9 mouse cellular contexts compared by ENCODE assay signal in genomic region chr4:103619321-103619945, GRCm38 (mm10). TPM values are rescaled to one million over a fixed set of nuclear protein-coding genes. Genes with fewer than 3 reads are reported as not detected.
DNase-seq lines count a peak whose midpoint lies in the region; ATAC-seq and TF ChIP-seq lines count a peak whose summit lies in the region.
"Had no signal": no experiment of that assay in that cellular context is flagged by ENCODE, and none has a peak within 500 bp of the region (broad histone marks: within the 10 kb centered on the region; RNA-seq: fewer than 3 reads in every experiment).

TSS of gene Dab1 (plus strand) at chr4:103619359.

- H3K9me3 ChIP-seq in kidney, embryonic 14.5 days (ENCODE audit: control insufficient read depth, low read length), result no peaks in the 10 kb centered on the region
- no peaks in the 10 kb centered on the region for H3K9me3 ChIP-seq in hindbrain, embryonic 14.5 days (ENCODE audit: control insufficient read depth, low read length)
- no peaks in the 10 kb centered on the region for H3K9me3 ChIP-seq in limb, embryonic 12.5 days
- H3K9me3 ChIP-seq: liver, embryonic 15.5 days had no signal

- H3K9ac ChIP-seq in kidney, embryonic 14.5 days (ENCODE audit: low read depth, low read length), result no peak within 1 kb of the TSS
- peak within 1 kb of the TSS; percentile 65 for H3K9ac ChIP-seq in hindbrain, embryonic 14.5 days
- H3K9ac ChIP-seq in limb, embryonic 12.5 days (replicated peaks), result 0 out of 2 replicates have a peak within 1 kb of the TSS, but pooled peaks have one; percentile 23
- H3K9ac ChIP-seq: liver, embryonic 15.5 days had no signal

- no peak for TF ChIP-seq CTCF in gastrocnemius, adult 2 months (IDR thresholded peaks at IDR 0.05)

- H3K36me3 ChIP-seq in kidney, embryonic 14.5 days (ENCODE audit: control insufficient read depth, insufficient read depth, low read length), result no peaks in the 10 kb centered on the region
- no peaks in the 10 kb centered on the region for H3K36me3 ChIP-seq in hindbrain, embryonic 14.5 days (replicated peaks; ENCODE audit: control insufficient read depth, insufficient read depth)
- H3K36me3 ChIP-seq in limb, embryonic 12.5 days, result no peaks in the 10 kb centered on the region
- H3K36me3 ChIP-seq: liver, embryonic 15.5 days had no signal

- peak within 1 kb of the TSS; percentile 63 for H3K4me2 ChIP-seq in kidney, embryonic 14.5 days (replicated peaks; ENCODE audit: low read depth, low read length)
- H3K4me2 ChIP-seq in hindbrain, embryonic 14.5 days (replicated peaks), result peak within 1 kb of the TSS; percentile 71
- peak within 1 kb of the TSS; percentile 65 for H3K4me2 ChIP-seq in limb, embryonic 12.5 days
- H3K4me2 ChIP-seq: liver, embryonic 15.5 days had no signal

- intact Hi-C loops in gastrocnemius, adult 2 months (cut with DNase I), result no loop called here

- H3K27ac ChIP-seq in kidney, embryonic 14.5 days (ENCODE audit: low read depth, low read length), result no peak within 1 kb of the TSS
- peak within 1 kb of the TSS; percentile 78 for H3K27ac ChIP-seq in hindbrain, embryonic 14.5 days
- H3K27ac ChIP-seq in limb, embryonic 12.5 days, result no peak within 1 kb of the TSS
- H3K27ac ChIP-seq in gastrocnemius, adult 2 months, result no peak within 1 kb of the TSS
- H3K27ac ChIP-seq: liver, embryonic 15.5 days had no signal

- WGBS in kidney, embryonic 14.5 days, result under 1% methylated on average over 41 of the region's 41 CpGs
- WGBS in hindbrain, embryonic 14.5 days, result under 1% methylated on average over 41 of the region's 41 CpGs
- WGBS in limb, embryonic 12.5 days, result under 1% methylated on average over 41 of the region's 41 CpGs

- no peaks in the 10 kb centered on the region for H3K4me1 ChIP-seq in kidney, embryonic 14.5 days (ENCODE audit: control insufficient read depth, insufficient read depth, low read length)
- peaks cover 8% of the 10 kb centered on the region; the same call in 1 of the 2 replicates for H3K4me1 ChIP-seq in hindbrain, embryonic 14.5 days (replicated peaks; ENCODE audit: control insufficient read depth, insufficient read depth, low read length)
- H3K4me1 ChIP-seq in limb, embryonic 12.5 days (replicated peaks), result peaks cover 12% of the 10 kb centered on the region; the same call in 1 of the 2 replicates
- H3K4me1 ChIP-seq: liver, embryonic 15.5 days had no signal

- no peak for DNase-seq in kidney, adult 9 months
- peak; percentile 54 for DNase-seq in embryo, embryonic 11 days
- DNase-seq in hindbrain, embryonic 14.5 days (ENCODE audit: low spot score), result peak; percentile 70
- DNase-seq in right cerebral cortex, postnatal 36 days (ENCODE audit: low spot score in 2 of 2), result peak; percentile 59 to 72
- no peak for DNase-seq in gastrocnemius, adult 2 months
- DNase-seq in spleen, postnatal 36 days (ENCODE audit: low spot score in 2 of 2), result no peak

- H3K27me3 ChIP-seq in kidney, embryonic 14.5 days (ENCODE audit: control insufficient read depth, insufficient read depth, low read length), result peaks cover 49% of the 10 kb centered on the region
- peaks cover 46% of the 10 kb centered on the region for H3K27me3 ChIP-seq in hindbrain, embryonic 14.5 days (ENCODE audit: control insufficient read depth, insufficient read depth, low read length)
- peaks cover 71% of the 10 kb centered on the region for H3K27me3 ChIP-seq in limb, embryonic 12.5 days

- peak within 1 kb of the TSS; percentile 42 for H3K4me3 ChIP-seq in kidney, embryonic 14.5 days (ENCODE audit: low read length)
- peak within 1 kb of the TSS; percentile 52 for H3K4me3 ChIP-seq in hindbrain, embryonic 14.5 days (replicated peaks; ENCODE audit: low read length)
- peak within 1 kb of the TSS; percentile 42 for H3K4me3 ChIP-seq in limb, embryonic 12.5 days (replicated peaks)
- H3K4me3 ChIP-seq in gastrocnemius, adult 2 months, result no peak within 1 kb of the TSS
- H3K4me3 ChIP-seq: liver, embryonic 15.5 days had no signal

- peak; percentile 65 for ATAC-seq in kidney, embryonic 14.5 days (ENCODE audit: low FRiP score, low TSS enrichment)
- peak; percentile 73 for ATAC-seq in hindbrain, embryonic 14.5 days (ENCODE audit: low FRiP score)
- peak; percentile 20; the same call in 1 of the 2 replicates for ATAC-seq in limb, embryonic 12.5 days (ENCODE audit: insufficient number of reproducible peaks, insufficient read depth, low FRiP score, low TSS enrichment, low read depth)

RNA-seq across cellular contexts. Expression of gene Dab1, which starts in this region (rescaled TPM):
- polyA plus RNA-seq in kidney, embryonic 14.5 days (2014; fragmentation: Nextera tagmentation; extraction: Ambion mirVana), result 14.9 and 17.9 TPM in 2 replicates
- polyA plus RNA-seq in hindbrain, embryonic 14.5 days (2014; fragmentation: Nextera tagmentation; extraction: Ambion mirVana), result 62.9 and 75.1 TPM in 2 replicates
- 22.7 and 23.8 TPM in 2 replicates for polyA plus RNA-seq in limb, embryonic 12.5 days (2016; fragmentation: Nextera tagmentation; extraction: Ambion mirVana)
- total RNA-seq in gastrocnemius, adult 2 months (2021), result under 1 TPM; 0.05 to 0.25 TPM

Comparison
In these comparisons a context has a peak if more than half of its experiments do, and no peak if none do; other contexts are left out.
1. ATAC-seq: peak in every context shown above with its lines; median percentile 73 in hindbrain, embryonic 14.5 days; 65 in kidney, embryonic 14.5 days; 20 in limb, embryonic 12.5 days.
2. DNase-seq: peak in embryo, embryonic 11 days (single experiment), hindbrain, embryonic 14.5 days (single experiment) and right cerebral cortex, postnatal 36 days (2 of 2); none in kidney, adult 9 months (single experiment), gastrocnemius, adult 2 months (single experiment) and spleen, postnatal 36 days (0 of 2).
3. Peak in every context shown above with its lines, with median percentiles within 50 percentile points of each other: H3K4me2 ChIP-seq.